Mouse (Mus musculus) layer of hippocampus, adult 8-10 months (tissue): ENCODE data around the gene Syngr3. TPM values are rescaled to one million over a fixed set of nuclear protein-coding genes. Genes with fewer than 3 reads are reported as not detected.
"Not testable (repeated sequence)": the region's sequence is repeated elsewhere in the genome, so short reads cannot be mapped to it uniquely, and the experiment has no call there.

ENCODE experiments used
- DNase-seq, 2 experiments: peaks; one replicate each; pipeline ENCODE4 v3.0.0; 2022; ENCODE audit warnings: low spot score in 2 of 2
- total RNA-seq, 4 experiments: library from RNA; stranded (reverse); gene quantifications; 2 replicates each; pipeline ENCODE4 v1.2.4; 2022

Syngr3 gene
- total RNA-seq, 4 experiments from 2014 or later, result 137 to 165 (median 150) TPM

GRCm38 (mm10) chr17:24677500-24678080, 12.2 kb downstream of the Syngr3 start:
- DNase-seq, result no peak

- no peak for DNase-seq
Measured at GRCm38 (mm10) chr17:24676877-24677276, 12.9 kb downstream of the Syngr3 start.

- peak in 1 of 2 experiments; percentile 72 for DNase-seq
Measured at GRCm38 (mm10) chr17:24676187-24676586, 13.6 kb downstream of the Syngr3 start.

- peak in 1 of 2 experiments; percentile 58 for DNase-seq
Measured at GRCm38 (mm10) chr17:24674277-24674676, 15.5 kb downstream of the Syngr3 start.

GRCm38 (mm10) chr17:24672141-24672540, 17.6 kb downstream of the Syngr3 start:
- no peak for DNase-seq

GRCm38 (mm10) chr17:24671346-24671745, 18.4 kb downstream of the Syngr3 start:
- DNase-seq, result no peak

- DNase-seq, result no peak
Measured at GRCm38 (mm10) chr17:24670246-24670844, 19.4 kb downstream of the Syngr3 start.

GRCm38 (mm10) chr17:24669545-24670245, 20.1 kb downstream of the Syngr3 start, which contains the start of gene Zfp598:
Gene Zfp598 (plus strand): TSS chr17:24669687.
- peak; percentile 84 to 92 for DNase-seq

GRCm38 (mm10) chr17:24669214-24669544, 20.6 kb downstream of the Syngr3 start:
- DNase-seq, result not testable (repeated sequence)

GRCm38 (mm10) chr17:24667416-24667815, 22.3 kb downstream of the Syngr3 start:
- peak in 1 of 2 experiments; percentile 43 for DNase-seq

GRCm38 (mm10) chr17:24667011-24667410, 22.7 kb downstream of the Syngr3 start:
- not testable (repeated sequence) for DNase-seq

- DNase-seq, result no peak
Measured at GRCm38 (mm10) chr17:24658017-24658758, 31.6 kb downstream of the Syngr3 start, which contains the start of gene Npw. Gene Npw (minus strand): TSS chr17:24658457.

GRCm38 (mm10) chr17:24654969-24655368, 34.8 kb downstream of the Syngr3 start:
- no peak for DNase-seq

- DNase-seq, result peak in 1 of 2 experiments; percentile 55
Measured at GRCm38 (mm10) chr17:24653967-24654710, 35.6 kb downstream of the Syngr3 start.

- DNase-seq, result no peak
Measured at GRCm38 (mm10) chr17:24651835-24652234, 37.9 kb downstream of the Syngr3 start.

- no peak for DNase-seq
Measured at GRCm38 (mm10) chr17:24650766-24651165, 39.0 kb downstream of the Syngr3 start.

- no peak for DNase-seq
Measured at GRCm38 (mm10) chr17:24650070-24650616, 39.6 kb downstream of the Syngr3 start, which contains the start of gene Slc9a3r2. Gene Slc9a3r2 (minus strand): TSS chr17:24650327.

GRCm38 (mm10) chr17:24649581-24650069, 40.1 kb downstream of the Syngr3 start:
- DNase-seq, result no peak

- DNase-seq, result no peak
Measured at GRCm38 (mm10) chr17:24648731-24649377, 40.9 kb downstream of the Syngr3 start.

GRCm38 (mm10) chr17:24647493-24647892, 42.3 kb downstream of the Syngr3 start:
- DNase-seq, result no peak
